Mouse (Mus musculus) embryonic facial prominence, embryonic 15.5 days (tissue): ENCODE results near the gene Tfap4. TPM values are rescaled to one million over a fixed set of nuclear protein-coding genes. Genes with fewer than 3 reads are reported as not detected.

Experiments
- ATAC-seq: fragments of 200-750 bp; cut with Nextera tagmentation; 2 replicates; pipeline ENCODE4 v1.8.0; 2017; ENCODE audit warnings: low read depth, moderate TSS enrichment; ENCODE audit not compliant: insufficient number of reproducible peaks, low FRiP score, low TSS enrichment
- H3K27ac ChIP-seq: fragments of 300-500 bp; sonication (generic); replicated peaks from 2 replicates; pipeline ENCODE4 v1.5.1; 2015; ENCODE audit warnings: mild to moderate bottlenecking, inconsistent platforms
- H3K27me3 ChIP-seq: fragments of 300-500 bp; sonication (generic); 2 replicates; pipeline ENCODE4 v1.6.1; 2015; ENCODE audit warnings: inconsistent platforms
- H3K36me3 ChIP-seq: fragments of 300-500 bp; sonication (generic); 2 replicates; pipeline ENCODE4 v1.6.1; 2015; ENCODE audit warnings: mild to moderate bottlenecking, inconsistent platforms
- H3K4me1 ChIP-seq: fragments of 300-500 bp; sonication (generic); 2 replicates; pipeline ENCODE4 v1.6.1; 2015; ENCODE audit warnings: inconsistent platforms
- H3K4me2 ChIP-seq: fragments of 300-500 bp; sonication (generic); replicated peaks from 2 replicates; pipeline ENCODE4 v1.6.1; 2015; ENCODE audit warnings: mild to moderate bottlenecking, inconsistent platforms
- H3K4me3 ChIP-seq: fragments of 300-500 bp; sonication (generic); replicated peaks from 2 replicates; pipeline ENCODE4 v1.5.1; 2015; ENCODE audit warnings: mild to moderate bottlenecking, inconsistent platforms
- H3K9ac ChIP-seq: fragments of 300-500 bp; sonication (generic); 2 replicates; pipeline ENCODE4 v1.6.1; 2015; ENCODE audit warnings: inconsistent platforms
- H3K9me3 ChIP-seq: fragments of 300-500 bp; sonication (generic); replicated peaks from 2 replicates; pipeline ENCODE4 v1.6.1; 2016; ENCODE audit warnings: inconsistent platforms
- WGBS: fragments of 180-500 bp; shearing (Covaris S2); methylation state at CpG from one replicate; pipeline ENCODE4 v1.1.7; 2015; 5-methylcytosine and 5-hydroxymethylcytosine counted together
- polyA plus RNA-seq: library from polyadenylated mRNA; unstranded; fragments of >200 nt; fragmentation: Nextera tagmentation; extraction: Ambion mirVana; gene quantifications from 2 replicates; pipeline ENCODE4 v1.2.1, GENCODE M21; 2015

Gene Tfap4
- polyA plus RNA-seq, 1 experiment from 2014 or later = 23.6 TPM

DNA sequence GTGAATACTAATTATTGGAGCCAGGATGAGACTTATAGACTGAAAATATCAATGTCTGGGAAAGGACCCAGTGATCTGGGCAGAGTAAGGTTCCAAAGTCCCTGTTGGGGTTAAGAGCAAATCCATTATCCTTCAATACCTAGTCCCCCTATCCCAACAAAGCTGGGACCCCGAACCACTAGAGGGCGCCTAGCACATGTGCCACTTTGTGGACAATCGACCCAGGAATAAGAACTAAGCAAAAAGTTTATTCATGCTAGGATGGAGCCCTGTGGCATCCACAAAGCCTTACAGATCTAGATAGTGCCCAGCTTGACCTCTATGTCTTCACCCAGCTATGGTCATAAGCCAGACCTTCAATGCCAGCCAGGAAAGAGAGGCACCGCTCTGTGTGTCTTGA, 8.3 kb upstream of the Tfap4 start:
- Histone ChIP-seq H3K9me3 (no peaks in the 10 kb centered on the region), H3K36me3 (no peaks in the 10 kb centered on the region), H3K9ac (no peak overlapping the region), H3K27me3 (no peaks in the 10 kb centered on the region), H3K4me3 (no peak overlapping the region), H3K4me2 (no peak overlapping the region), H3K27ac (no peak overlapping the region), H3K4me1 (peaks cover 8% of the 10 kb centered on the region; the same call in 1 of the 2 replicates)
- WGBS = 15% methylated on average over 4 of the region's 4 CpGs
- 0 out of 2 replicates have a peak, but pooled peaks have one; percentile 53 for ATAC-seq

DNA sequence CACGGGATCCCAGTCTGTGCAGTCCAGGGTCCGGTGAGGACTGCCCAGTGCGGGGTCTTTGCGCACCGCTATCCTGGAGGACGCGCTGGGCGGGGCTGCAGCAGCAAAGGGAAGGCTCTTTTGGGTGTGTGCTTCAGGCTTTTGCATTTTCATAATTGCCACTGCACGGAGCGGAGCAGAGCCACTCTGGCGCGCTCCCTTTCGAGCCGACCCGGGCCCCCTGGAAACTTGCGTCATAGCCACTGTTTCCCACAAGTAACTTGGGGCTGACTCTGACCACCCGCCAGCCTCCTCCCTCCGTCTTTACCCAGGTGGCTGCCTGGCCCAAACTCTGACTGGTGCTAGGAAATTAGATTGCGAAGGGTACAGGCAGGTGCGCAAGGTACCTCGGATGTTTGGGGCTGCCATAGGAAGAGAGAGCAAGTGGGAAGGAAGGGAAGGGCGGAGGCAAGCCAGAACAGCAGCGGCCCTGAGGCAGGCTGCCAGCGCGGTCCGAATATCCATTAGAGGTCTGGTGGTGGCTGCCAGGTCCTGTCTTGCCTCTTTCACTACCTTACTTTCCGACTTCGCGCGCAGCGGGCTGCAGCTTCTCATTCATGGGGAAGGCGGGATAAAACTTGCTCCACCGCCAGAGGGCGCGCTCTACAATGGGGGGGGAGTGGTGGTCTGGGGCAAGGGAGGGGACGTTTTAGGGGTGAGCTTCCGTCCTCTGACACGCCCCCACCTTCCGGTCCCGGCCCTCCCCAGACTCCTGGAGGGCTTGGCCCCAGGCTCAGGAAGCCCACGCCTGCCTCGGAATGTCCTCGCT, 695 bp upstream of the Tfap4 start:
- H3K36me3 ChIP-seq = 0 out of 2 replicates have a peak, but pooled peaks cover 4% of the 10 kb centered on the region
- peak; percentile 32 for ATAC-seq
- peak overlapping the region; percentile 60 for H3K4me3 ChIP-seq

GRCm38 (mm10) chr16:4558980-4559631, 548 bp downstream of the Tfap4 start:
- H3K4me2 ChIP-seq = peak overlapping the region; percentile 90
- H3K4me3 ChIP-seq = peak overlapping the region; percentile 60
- H3K9me3 ChIP-seq = no peaks in the 10 kb centered on the region
- peak overlapping the region; percentile 55 for H3K9ac ChIP-seq
- peak; percentile 40 for ATAC-seq
- no peaks in the 10 kb centered on the region for H3K27me3 ChIP-seq
- peaks cover 37% of the 10 kb centered on the region for H3K4me1 ChIP-seq
- 0 out of 2 replicates have a peak, but pooled peaks cover 4% of the 10 kb centered on the region for H3K36me3 ChIP-seq
- whole genome bisulfite sequencing = under 1% methylated on average over 43 of the region's 43 CpGs
- H3K27ac ChIP-seq = peak overlapping the region; percentile 96

More for the DNA sequence above, 695 bp upstream of the Tfap4 start:
- no peaks in the 10 kb centered on the region for H3K9me3 ChIP-seq
- peak overlapping the region; percentile 55 for H3K9ac ChIP-seq
- H3K4me1 ChIP-seq = peaks cover 25% of the 10 kb centered on the region
- WGBS = under 1% methylated on average over 43 of the region's 43 CpGs
- H3K27me3 ChIP-seq = no peaks in the 10 kb centered on the region
- H3K27ac ChIP-seq = peak overlapping the region; percentile 96
- H3K4me2 ChIP-seq = peak overlapping the region; percentile 90

GRCm38 (mm10) chr16:4558384-4558979, 1.2 kb downstream of the Tfap4 start:
- Histone ChIP-seq H3K27ac (peak overlapping the region; percentile 96), H3K4me1 (peaks cover 43% of the 10 kb centered on the region), H3K9ac (peak overlapping the region; percentile 55), H3K9me3 (no peaks in the 10 kb centered on the region), H3K27me3 (no peaks in the 10 kb centered on the region), H3K4me3 (peak overlapping the region; percentile 60), H3K36me3 (0 out of 2 replicates have a peak, but pooled peaks cover 4% of the 10 kb centered on the region), H3K4me2 (peak overlapping the region; percentile 90)
- peak; percentile 92 for ATAC-seq
- WGBS = under 1% methylated on average over 38 of the region's 38 CpGs

DNA sequence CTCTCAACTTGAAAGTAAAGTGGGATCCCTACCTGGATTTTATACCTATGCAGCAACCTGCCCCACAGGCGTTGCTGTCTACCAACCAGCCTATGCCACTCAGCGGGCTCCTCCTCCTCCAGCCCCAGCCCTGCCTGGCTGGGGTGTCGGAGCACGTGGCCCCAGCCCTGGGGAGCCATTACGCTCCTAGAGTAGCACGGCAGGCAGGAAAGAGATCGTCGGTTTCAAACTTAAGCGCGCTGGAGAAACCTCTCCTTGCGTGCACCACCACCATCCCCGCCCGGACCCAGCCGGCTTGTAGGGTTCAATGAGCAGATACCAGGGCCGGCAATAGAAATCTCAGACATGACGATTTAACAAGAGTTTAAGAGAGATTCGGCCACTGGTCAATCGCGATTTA, 1.7 kb downstream of the Tfap4 start:
- peak; percentile 43 for ATAC-seq
- Histone ChIP-seq H3K27ac (peak overlapping the region; percentile 96), H3K4me3 (peak overlapping the region; percentile 60), H3K4me2 (peak overlapping the region; percentile 90), H3K27me3 (no peaks in the 10 kb centered on the region), H3K9ac (peak overlapping the region; percentile 55), H3K9me3 (no peaks in the 10 kb centered on the region), H3K4me1 (peaks cover 48% of the 10 kb centered on the region), H3K36me3 (0 out of 2 replicates have a peak, but pooled peaks cover 4% of the 10 kb centered on the region)
- WGBS = under 1% methylated on average over 19 of the region's 19 CpGs

GRCm38 (mm10) chr16:4557085-4557484, 2.6 kb downstream of the Tfap4 start:
- no peaks in the 10 kb centered on the region for H3K27me3 ChIP-seq
- WGBS = 61% methylated on average over 1 of the region's 1 CpGs
- no peak overlapping the region for H3K9ac ChIP-seq
- H3K9me3 ChIP-seq = no peaks in the 10 kb centered on the region
- H3K36me3 ChIP-seq = 0 out of 2 replicates have a peak, but pooled peaks cover 4% of the 10 kb centered on the region
- peak overlapping the region; percentile 96; the same call in 1 of the 2 replicates for H3K27ac ChIP-seq
- peak overlapping the region; percentile 60 for H3K4me3 ChIP-seq
- no peak for ATAC-seq
- peak overlapping the region; percentile 90 for H3K4me2 ChIP-seq
- H3K4me1 ChIP-seq = peaks cover 57% of the 10 kb centered on the region

DNA sequence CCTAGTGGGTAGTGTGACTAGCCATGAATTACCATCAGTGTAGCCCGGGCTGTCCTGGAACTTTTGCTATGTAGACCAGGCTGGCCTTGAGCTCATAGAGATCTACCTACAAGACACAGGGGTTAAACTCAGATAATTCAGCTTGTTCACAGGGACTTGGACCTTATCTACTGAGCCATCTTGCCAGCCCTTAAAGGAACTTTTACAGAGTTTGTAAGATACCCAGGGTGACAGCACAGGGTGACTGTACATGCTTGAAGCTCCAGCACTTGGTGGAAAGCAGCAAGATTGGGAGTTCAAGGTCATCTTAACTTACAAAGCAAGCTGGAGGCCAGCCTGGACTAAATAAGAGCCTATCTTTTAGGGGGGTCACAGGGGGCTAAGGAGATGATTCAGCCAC, 4.1 kb downstream of the Tfap4 start:
- no peak overlapping the region for H3K9ac ChIP-seq
- H3K4me1 ChIP-seq = peaks cover 64% of the 10 kb centered on the region

GRCm38 (mm10) chr16:4552829-4553550, 6.7 kb downstream of the Tfap4 start:
- WGBS = 17% methylated on average over 6 of the region's 6 CpGs
- peak; percentile 85 for ATAC-seq
- Histone ChIP-seq H3K4me1 (peaks cover 59% of the 10 kb centered on the region), H3K9me3 (no peaks in the 10 kb centered on the region), H3K27me3 (no peaks in the 10 kb centered on the region), H3K27ac (peak overlapping the region; percentile 95), H3K36me3 (peaks cover 24% of the 10 kb centered on the region), H3K9ac (no peak overlapping the region), H3K4me2 (peak overlapping the region; percentile 27), H3K4me3 (0 out of 2 replicates have a peak overlapping the region, but pooled peaks have one; percentile 1)

More for the DNA sequence above, 4.1 kb downstream of the Tfap4 start:
- H3K36me3 ChIP-seq = peaks cover 7% of the 10 kb centered on the region; the same call in 1 of the 2 replicates
- no peak overlapping the region for H3K4me2 ChIP-seq
- no peak overlapping the region for H3K27ac ChIP-seq
- H3K27me3 ChIP-seq = no peaks in the 10 kb centered on the region
- no peaks in the 10 kb centered on the region for H3K9me3 ChIP-seq
- WGBS = 96% methylated on average over 1 of the region's 1 CpGs
- no peak for ATAC-seq
- no peak overlapping the region for H3K4me3 ChIP-seq

- ATAC-seq = no peak
- Histone ChIP-seq H3K9ac (no peak overlapping the region), H3K27me3 (no peaks in the 10 kb centered on the region), H3K36me3 (peaks cover 27% of the 10 kb centered on the region), H3K4me3 (no peak overlapping the region), H3K27ac (peak overlapping the region; percentile 95), H3K4me2 (no peak overlapping the region), H3K9me3 (no peaks in the 10 kb centered on the region), H3K4me1 (peaks cover 48% of the 10 kb centered on the region)
- 80% methylated on average over 12 of the region's 12 CpGs for WGBS
Observed at GRCm38 (mm10) chr16:4551885-4552284, 7.8 kb downstream of the Tfap4 start.

GRCm38 (mm10) chr16:4551056-4551455, 8.6 kb downstream of the Tfap4 start:
- Histone ChIP-seq H3K9me3 (no peaks in the 10 kb centered on the region), H3K27me3 (no peaks in the 10 kb centered on the region), H3K4me3 (no peak overlapping the region), H3K9ac (no peak overlapping the region), H3K4me1 (peaks cover 43% of the 10 kb centered on the region), H3K36me3 (peaks cover 34% of the 10 kb centered on the region), H3K4me2 (no peak overlapping the region), H3K27ac (peak overlapping the region; percentile 95)
- WGBS = 27% methylated on average over 13 of the region's 13 CpGs
- ATAC-seq = peak; percentile 48; the same call in 1 of the 2 replicates
